Mouse (Mus musculus) limb, embryonic 11.5 days (tissue): ENCODE measurements at regions not wholly inside any gene's neighbourhood (a gene's known extent, or its start where the extent isn't known, plus 50 kb on each side); places are given as distances from the start of the nearest gene placed in this dataset.
A peak's percentile ranks its signal among the peaks of the same experiment; 100 is the strongest.

Source experiments
- ATAC-seq: fragments of 200-750 bp; cut with Nextera tagmentation; 2 replicates; pipeline ENCODE4 v1.8.0; 2017; ENCODE audit warnings: low read depth; ENCODE audit not compliant: insufficient number of reproducible peaks, low FRiP score, low TSS enrichment
- DNase-seq: peaks from one replicate; pipeline ENCODE4 v3.0.0-alpha.2; 2015; ENCODE audit warnings: low spot score
- H3K27ac ChIP-seq: fragments of 300-500 bp; sonication (generic); replicated peaks from 2 replicates; pipeline ENCODE4 v1.5.1; 2014; ENCODE audit warnings: low read depth, mild to moderate bottlenecking, low read length
- H3K27me3 ChIP-seq: fragments of 300-500 bp; sonication (generic); 2 replicates; pipeline ENCODE4 v1.6.1; 2014; ENCODE audit warnings: mild to moderate bottlenecking, low read length, mixed read lengths; ENCODE audit not compliant: control insufficient read depth, insufficient read depth
- H3K36me3 ChIP-seq: fragments of 300-500 bp; sonication (generic); 2 replicates; pipeline ENCODE4 v1.6.1; 2014; ENCODE audit warnings: mild to moderate bottlenecking, low read length, moderate library complexity, mixed read lengths; ENCODE audit not compliant: control insufficient read depth, insufficient read depth
- H3K4me1 ChIP-seq: fragments of 300-500 bp; sonication (generic); 2 replicates; pipeline ENCODE4 v1.6.1; 2014; ENCODE audit warnings: low read length, mixed read lengths; ENCODE audit not compliant: control insufficient read depth, insufficient read depth
- H3K4me2 ChIP-seq: fragments of 300-500 bp; sonication (generic); 2 replicates; pipeline ENCODE4 v1.6.1; 2014; ENCODE audit warnings: low read depth, mild to moderate bottlenecking, moderate library complexity; ENCODE audit not compliant: severe bottlenecking
- H3K4me3 ChIP-seq: fragments of 300-500 bp; sonication (generic); 2 replicates; pipeline ENCODE4 v1.5.1; 2014; ENCODE audit warnings: low read depth, low read length
- H3K9ac ChIP-seq: fragments of 300-500 bp; sonication (generic); 2 replicates; pipeline ENCODE4 v1.6.1; 2014; ENCODE audit warnings: mild to moderate bottlenecking, low read length
- H3K9me3 ChIP-seq: fragments of 300-500 bp; sonication (generic); 2 replicates; pipeline ENCODE4 v1.6.1; 2016; ENCODE audit warnings: low read length; ENCODE audit not compliant: control insufficient read depth
- WGBS: fragments of 180-500 bp; shearing (Covaris S2); extraction: QIAGEN DNeasy Blood & Tissue Kit; methylation state at CpG from one replicate; pipeline ENCODE4 v1.1.7; 2014; 5-methylcytosine and 5-hydroxymethylcytosine counted together

GRCm38 (mm10) chr6:95006485-95006884 is 110.6 kb upstream of the Kbtbd8 start:
- Histone ChIP-seq H3K9me3 (no peaks in the 10 kb centered on the region), H3K27me3 (no peaks in the 10 kb centered on the region), H3K4me1 (no peaks in the 10 kb centered on the region), H3K27ac (no peak overlapping the region), H3K4me3 (no peak overlapping the region), H3K9ac (no peak overlapping the region), H3K4me2 (no peak overlapping the region), H3K36me3 (no peaks in the 10 kb centered on the region)
- DNase-seq: no peak
- WGBS: 81% methylated on average over 2 of the region's 2 CpGs
- ATAC-seq: no peak

- DNase-seq (no peak), ATAC-seq (no peak)
- 47% methylated on average over 3 of the region's 3 CpGs for WGBS
- no peaks in the 10 kb centered on the region for H3K4me1 ChIP-seq
- H3K9me3 ChIP-seq: no peaks in the 10 kb centered on the region
- H3K9ac ChIP-seq: no peak overlapping the region
- no peaks in the 10 kb centered on the region for H3K27me3 ChIP-seq
- no peak overlapping the region for H3K4me3 ChIP-seq
- no peaks in the 10 kb centered on the region for H3K36me3 ChIP-seq
- no peak overlapping the region for H3K4me2 ChIP-seq
- no peak overlapping the region for H3K27ac ChIP-seq
Measured at GRCm38 (mm10) chr6:95003716-95004115, 113.3 kb upstream of the Kbtbd8 start.

- no peaks in the 10 kb centered on the region for H3K27me3 ChIP-seq
- H3K9ac ChIP-seq: no peak overlapping the region
- H3K4me2 ChIP-seq: no peak overlapping the region
- WGBS: 70% methylated on average over 4 of the region's 4 CpGs
- ATAC-seq (no peak), DNase-seq (no peak)
- no peaks in the 10 kb centered on the region for H3K36me3 ChIP-seq
- no peak overlapping the region for H3K4me3 ChIP-seq
- no peaks in the 10 kb centered on the region for H3K9me3 ChIP-seq
- H3K4me1 ChIP-seq: no peaks in the 10 kb centered on the region
- no peak overlapping the region for H3K27ac ChIP-seq
Measured at GRCm38 (mm10) chr6:94999562-94999961, 117.5 kb upstream of the Kbtbd8 start.

- no peaks in the 10 kb centered on the region for H3K9me3 ChIP-seq
- no peak overlapping the region for H3K9ac ChIP-seq
- H3K36me3 ChIP-seq: no peaks in the 10 kb centered on the region
- no peaks in the 10 kb centered on the region for H3K4me1 ChIP-seq
- H3K4me3 ChIP-seq: no peak overlapping the region
- no peaks in the 10 kb centered on the region for H3K27me3 ChIP-seq
- no peak for ATAC-seq
- no peak overlapping the region for H3K4me2 ChIP-seq
- no peak for DNase-seq
- 65% methylated on average over 6 of the region's 6 CpGs for WGBS
- H3K27ac ChIP-seq: no peak overlapping the region
Measured at GRCm38 (mm10) chr6:94999002-94999401, 118.0 kb upstream of the Kbtbd8 start.

- no peak overlapping the region for H3K4me2 ChIP-seq
- H3K36me3 ChIP-seq: no peaks in the 10 kb centered on the region
- no peaks in the 10 kb centered on the region for H3K4me1 ChIP-seq
- H3K27ac ChIP-seq: no peak overlapping the region
- WGBS: 97% methylated on average over 2 of the region's 2 CpGs
- ATAC-seq (no peak), DNase-seq (no peak)
- H3K4me3 ChIP-seq: no peak overlapping the region
- no peak overlapping the region for H3K9ac ChIP-seq
- H3K9me3 ChIP-seq: no peaks in the 10 kb centered on the region
- H3K27me3 ChIP-seq: no peaks in the 10 kb centered on the region
Measured at GRCm38 (mm10) chr6:94998371-94998770, 118.7 kb upstream of the Kbtbd8 start.

GRCm38 (mm10) chr6:94994376-94994775 is 122.7 kb upstream of the Kbtbd8 start:
- DNase-seq: no peak
- no peak overlapping the region for H3K27ac ChIP-seq
- H3K36me3 ChIP-seq: no peaks in the 10 kb centered on the region
- 95% methylated on average over 1 of the region's 1 CpGs for WGBS
- H3K4me2 ChIP-seq: no peak overlapping the region
- no peak for ATAC-seq
- no peak overlapping the region for H3K4me3 ChIP-seq
- H3K9me3 ChIP-seq: no peaks in the 10 kb centered on the region
- H3K27me3 ChIP-seq: no peaks in the 10 kb centered on the region
- H3K9ac ChIP-seq: no peak overlapping the region
- H3K4me1 ChIP-seq: no peaks in the 10 kb centered on the region

- ATAC-seq (no peak), DNase-seq (no peak)
- 56% methylated on average over 5 of the region's 5 CpGs for WGBS
Measured at GRCm38 (mm10) chr6:94987427-94987826, 129.6 kb upstream of the Kbtbd8 start.

GRCm38 (mm10) chr6:94986346-94986745 is 130.7 kb upstream of the Kbtbd8 start:
- Histone ChIP-seq H3K9me3 (no peaks in the 10 kb centered on the region), H3K4me3 (no peak overlapping the region), H3K9ac (no peak overlapping the region), H3K4me2 (no peak overlapping the region), H3K27ac (no peak overlapping the region), H3K36me3 (no peaks in the 10 kb centered on the region), H3K27me3 (no peaks in the 10 kb centered on the region), H3K4me1 (0 out of 2 replicates have a peak, but pooled peaks cover 3% of the 10 kb centered on the region)
- DNase-seq: peak; percentile 36
- ATAC-seq: 0 out of 2 replicates have a peak, but pooled peaks have one; percentile 68
- 20% methylated on average over 4 of the region's 4 CpGs for WGBS

More at GRCm38 (mm10) chr6:94987427-94987826, 129.6 kb upstream of the Kbtbd8 start:
- no peak overlapping the region for H3K4me2 ChIP-seq
- no peaks in the 10 kb centered on the region for H3K36me3 ChIP-seq
- no peaks in the 10 kb centered on the region for H3K27me3 ChIP-seq
- no peaks in the 10 kb centered on the region for H3K9me3 ChIP-seq
- H3K27ac ChIP-seq: no peak overlapping the region
- no peaks in the 10 kb centered on the region for H3K4me1 ChIP-seq
- no peak overlapping the region for H3K9ac ChIP-seq
- H3K4me3 ChIP-seq: no peak overlapping the region

- H3K9ac ChIP-seq: no peak overlapping the region
- H3K4me3 ChIP-seq: no peak overlapping the region
- 74% methylated on average over 3 of the region's 3 CpGs for WGBS
Measured at GRCm38 (mm10) chr6:94984411-94984895, 132.6 kb upstream of the Kbtbd8 start.

More at GRCm38 (mm10) chr6:94984411-94984895, 132.6 kb upstream of the Kbtbd8 start:
- no peak for DNase-seq
- H3K4me1 ChIP-seq: 0 out of 2 replicates have a peak, but pooled peaks cover 3% of the 10 kb centered on the region
- H3K9me3 ChIP-seq: no peaks in the 10 kb centered on the region
- H3K27me3 ChIP-seq: no peaks in the 10 kb centered on the region
- no peaks in the 10 kb centered on the region for H3K36me3 ChIP-seq
- no peak overlapping the region for H3K4me2 ChIP-seq
- no peak for ATAC-seq
- no peak overlapping the region for H3K27ac ChIP-seq
